Mouse (Mus musculus) ES-E14 (cell line): Measurements from ENCODE around the gene Rspo1.

Experiments used
- HCFC1 ChIP-seq: IDR thresholded peaks from 2 replicates; pipeline ENCODE4 v1.6.1; 2012; ENCODE audit warnings: low read length, inconsistent platforms, borderline replicate concordance; ENCODE audit not compliant: insufficient read depth
- MAFK ChIP-seq: IDR thresholded peaks from 2 replicates; pipeline ENCODE4 v1.6.1; 2014; ENCODE audit warnings: mild to moderate bottlenecking, low read depth, low read length, inconsistent platforms; ENCODE audit not compliant: insufficient read depth
- ZC3H11A ChIP-seq: IDR thresholded peaks from 2 replicates; pipeline ENCODE4 v1.6.1; 2012; ENCODE audit warnings: low read depth, mild to moderate bottlenecking, inconsistent platforms, low read length, borderline replicate concordance
- ZNF384 ChIP-seq: IDR thresholded peaks from 2 replicates; pipeline ENCODE4 v1.6.1; 2012; ENCODE audit warnings: low read depth, low read length, inconsistent platforms

DNA sequence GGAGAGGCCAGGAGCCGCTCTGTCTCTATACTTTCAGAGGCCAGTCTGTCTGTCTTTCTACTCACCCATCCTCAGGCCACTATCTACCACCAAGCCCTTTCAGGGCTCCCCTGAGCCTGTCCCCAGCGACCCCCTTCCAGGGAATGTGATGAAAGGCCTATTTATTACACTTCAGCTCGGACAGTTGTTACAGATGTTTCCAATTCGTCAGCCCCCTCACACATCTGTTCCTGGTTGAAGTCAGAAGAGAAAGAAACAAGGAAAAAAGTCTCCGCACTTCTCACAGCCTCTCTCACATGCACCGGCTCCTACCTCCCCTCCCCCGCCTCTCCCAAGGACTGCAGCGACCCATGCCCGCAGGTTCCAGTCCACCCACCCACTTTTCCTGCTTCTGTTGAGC is 13.9 kb upstream of the Rspo1 start:
- TF ChIP-seq MAFK (no peak), ZC3H11A (no peak), HCFC1 (no peak), ZNF384 (no peak)
